Mouse (Mus musculus): ENCODE data around the gene Tpr. TPM values are rescaled to one million over a fixed set of nuclear protein-coding genes. Genes with fewer than 3 reads are reported as not detected.

The Tpr gene
- polyA plus RNA-seq (2016; fragmentation: Nextera tagmentation; extraction: Ambion mirVana), result 212 and 218 TPM in 2 replicates

GRCm38 (mm10) chr1:150392638-150393487 lies at the start of gene Tpr, which contains the start of gene Odr4:
Gene Tpr (plus strand): TSS chr1:150392838.
Gene Odr4 (minus strand): TSS chr1:150393080.
- Histone ChIP-seq H3K4me1 (replicated peaks) (0 out of 2 replicates have a peak, but pooled peaks cover 4% of the 10 kb centered on the region), H3K27ac (peak within 1 kb of the TSS; percentile 93), H3K27me3 (no peaks in the 10 kb centered on the region), H3K9ac (replicated peaks) (peak within 1 kb of the TSS; percentile 81), H3K4me2 (peak within 1 kb of the TSS; percentile 57), H3K36me3 (peaks cover 47% of the 10 kb centered on the region), H3K9me3 (no peaks in the 10 kb centered on the region), H3K4me3 (replicated peaks) (peak within 1 kb of the TSS; percentile 73)
- ATAC-seq (ENCODE audit: insufficient number of reproducible peaks, insufficient read depth, low FRiP score, low TSS enrichment, low read depth), result peak; percentile 99
- WGBS, result under 1% methylated on average over 75 of the region's 76 CpGs

- H3K27ac ChIP-seq, result no peak overlapping the region
- H3K9me3 ChIP-seq, result no peaks in the 10 kb centered on the region
- WGBS, result 80% methylated on average over 1 of the region's 1 CpGs
- no peak for ATAC-seq (ENCODE audit: insufficient number of reproducible peaks, insufficient read depth, low FRiP score, low TSS enrichment, low read depth)
- no peak overlapping the region for H3K4me3 ChIP-seq (replicated peaks)
- H3K9ac ChIP-seq (replicated peaks), result no peak overlapping the region
- H3K4me2 ChIP-seq, result no peak overlapping the region
- H3K36me3 ChIP-seq, result peaks cover 32% of the 10 kb centered on the region
- H3K27me3 ChIP-seq, result no peaks in the 10 kb centered on the region
- H3K4me1 ChIP-seq (replicated peaks), result no peaks in the 10 kb centered on the region
Measured at GRCm38 (mm10) chr1:150360864-150361263, 31.8 kb upstream of the Tpr start.

GRCm38 (mm10) chr1:150372895-150373294 lies 19.7 kb upstream of the Tpr start:
- Histone ChIP-seq H3K27me3 (no peaks in the 10 kb centered on the region), H3K36me3 (peaks cover 6% of the 10 kb centered on the region; the same call in 1 of the 2 replicates), H3K4me3 (replicated peaks) (no peak overlapping the region), H3K4me2 (no peak overlapping the region), H3K9ac (replicated peaks) (no peak overlapping the region), H3K27ac (no peak overlapping the region), H3K9me3 (no peaks in the 10 kb centered on the region), H3K4me1 (replicated peaks) (no peaks in the 10 kb centered on the region)
- no peak for ATAC-seq (ENCODE audit: insufficient number of reproducible peaks, insufficient read depth, low FRiP score, low TSS enrichment, low read depth)
- WGBS, result 85% methylated on average over 3 of the region's 3 CpGs

GRCm38 (mm10) chr1:150374247-150374646 lies 18.4 kb upstream of the Tpr start:
- 88% methylated on average over 2 of the region's 2 CpGs for WGBS
- no peak overlapping the region for H3K9ac ChIP-seq (replicated peaks)

GRCm38 (mm10) chr1:150384138-150384537 lies 8.5 kb upstream of the Tpr start:
- H3K27me3 ChIP-seq, result no peaks in the 10 kb centered on the region
- ATAC-seq (ENCODE audit: insufficient number of reproducible peaks, insufficient read depth, low FRiP score, low TSS enrichment, low read depth), result no peak
- no peak overlapping the region for H3K4me2 ChIP-seq
- no peaks in the 10 kb centered on the region for H3K9me3 ChIP-seq
- peaks cover 40% of the 10 kb centered on the region for H3K36me3 ChIP-seq
- WGBS, result 91% methylated on average over 4 of the region's 4 CpGs
- H3K9ac ChIP-seq (replicated peaks), result no peak overlapping the region
- H3K4me1 ChIP-seq (replicated peaks), result no peaks in the 10 kb centered on the region
- no peak overlapping the region for H3K27ac ChIP-seq
- H3K4me3 ChIP-seq (replicated peaks), result no peak overlapping the region

More at GRCm38 (mm10) chr1:150374247-150374646, 18.4 kb upstream of the Tpr start:
- no peaks in the 10 kb centered on the region for H3K4me1 ChIP-seq (replicated peaks)
- no peaks in the 10 kb centered on the region for H3K9me3 ChIP-seq
- H3K4me2 ChIP-seq, result no peak overlapping the region
- no peaks in the 10 kb centered on the region for H3K27me3 ChIP-seq
- H3K36me3 ChIP-seq, result peaks cover 11% of the 10 kb centered on the region; the same call in 1 of the 2 replicates
- no peak overlapping the region for H3K27ac ChIP-seq
- no peak overlapping the region for H3K4me3 ChIP-seq (replicated peaks)
- ATAC-seq (ENCODE audit: insufficient number of reproducible peaks, insufficient read depth, low FRiP score, low TSS enrichment, low read depth), result no peak

GRCm38 (mm10) chr1:150387572-150387971 lies 5.1 kb upstream of the Tpr start:
- no peak overlapping the region for H3K4me2 ChIP-seq
- no peak for ATAC-seq (ENCODE audit: insufficient number of reproducible peaks, insufficient read depth, low FRiP score, low TSS enrichment, low read depth)

GRCm38 (mm10) chr1:150389390-150390129 lies 3.1 kb upstream of the Tpr start:
- WGBS, result 85% methylated on average over 6 of the region's 6 CpGs
- no peaks in the 10 kb centered on the region for H3K9me3 ChIP-seq
- H3K4me1 ChIP-seq (replicated peaks), result 0 out of 2 replicates have a peak, but pooled peaks cover 4% of the 10 kb centered on the region
- no peak overlapping the region for H3K4me3 ChIP-seq (replicated peaks)
- no peak overlapping the region for H3K9ac ChIP-seq (replicated peaks)
- H3K27ac ChIP-seq, result no peak overlapping the region
- H3K4me2 ChIP-seq, result no peak overlapping the region
- H3K36me3 ChIP-seq, result peaks cover 37% of the 10 kb centered on the region
- no peak for ATAC-seq (ENCODE audit: insufficient number of reproducible peaks, insufficient read depth, low FRiP score, low TSS enrichment, low read depth)
- no peaks in the 10 kb centered on the region for H3K27me3 ChIP-seq

More at GRCm38 (mm10) chr1:150387572-150387971, 5.1 kb upstream of the Tpr start:
- peaks cover 47% of the 10 kb centered on the region for H3K36me3 ChIP-seq
- H3K9ac ChIP-seq (replicated peaks), result no peak overlapping the region
- no peak overlapping the region for H3K4me3 ChIP-seq (replicated peaks)
- 0 out of 2 replicates have a peak, but pooled peaks cover 4% of the 10 kb centered on the region for H3K4me1 ChIP-seq (replicated peaks)
- H3K27me3 ChIP-seq, result no peaks in the 10 kb centered on the region
- H3K9me3 ChIP-seq, result no peaks in the 10 kb centered on the region
- WGBS, result 93% methylated on average over 9 of the region's 9 CpGs
- H3K27ac ChIP-seq, result no peak overlapping the region

- peak; percentile 2 for ATAC-seq (ENCODE audit: insufficient number of reproducible peaks, insufficient read depth, low FRiP score, low TSS enrichment, low read depth)
Measured at GRCm38 (mm10) chr1:150391931-150392637, 554 bp upstream of the Tpr start.

GRCm38 (mm10) chr1:150393488-150393852 lies 832 bp downstream of the Tpr start:
- WGBS, result under 1% methylated on average over 27 of the region's 27 CpGs
- H3K4me1 ChIP-seq (replicated peaks), result 0 out of 2 replicates have a peak, but pooled peaks cover 4% of the 10 kb centered on the region
- no peaks in the 10 kb centered on the region for H3K9me3 ChIP-seq
- peak overlapping the region; percentile 57 for H3K4me2 ChIP-seq
- H3K9ac ChIP-seq (replicated peaks), result peak overlapping the region; percentile 81
- peak overlapping the region; percentile 73 for H3K4me3 ChIP-seq (replicated peaks)
- ATAC-seq (ENCODE audit: insufficient number of reproducible peaks, insufficient read depth, low FRiP score, low TSS enrichment, low read depth), result peak; percentile 28
- peak overlapping the region; percentile 93 for H3K27ac ChIP-seq
- H3K36me3 ChIP-seq, result peaks cover 43% of the 10 kb centered on the region
- no peaks in the 10 kb centered on the region for H3K27me3 ChIP-seq

More at GRCm38 (mm10) chr1:150391931-150392637, 554 bp upstream of the Tpr start:
- 24% methylated on average over 11 of the region's 11 CpGs for WGBS
- no peaks in the 10 kb centered on the region for H3K27me3 ChIP-seq
- peak overlapping the region; percentile 67; the same call in 1 of the 2 replicates for H3K9ac ChIP-seq (replicated peaks)
- peaks cover 46% of the 10 kb centered on the region for H3K36me3 ChIP-seq
- peak overlapping the region; percentile 56 for H3K4me2 ChIP-seq
- peak overlapping the region; percentile 93; the same call in 1 of the 2 replicates for H3K27ac ChIP-seq
- H3K4me1 ChIP-seq (replicated peaks), result 0 out of 2 replicates have a peak, but pooled peaks cover 4% of the 10 kb centered on the region
- H3K4me3 ChIP-seq (replicated peaks), result peak overlapping the region; percentile 73
- no peaks in the 10 kb centered on the region for H3K9me3 ChIP-seq

- Histone ChIP-seq H3K27ac (no peak overlapping the region), H3K27me3 (no peaks in the 10 kb centered on the region), H3K9me3 (no peaks in the 10 kb centered on the region), H3K4me3 (replicated peaks) (no peak overlapping the region), H3K36me3 (peaks cover 44% of the 10 kb centered on the region), H3K4me1 (replicated peaks) (0 out of 2 replicates have a peak, but pooled peaks cover 4% of the 10 kb centered on the region), H3K4me2 (no peak overlapping the region), H3K9ac (replicated peaks) (no peak overlapping the region)
- WGBS, result 87% methylated on average over 3 of the region's 3 CpGs
- ATAC-seq (ENCODE audit: insufficient number of reproducible peaks, insufficient read depth, low FRiP score, low TSS enrichment, low read depth), result no peak
Measured at GRCm38 (mm10) chr1:150396001-150396400, 3.4 kb downstream of the Tpr start.

Measured in limb, embryonic 12.5 days (tissue).